In genomic region chr9:94790966-94791365, GRCm38 (mm10) we compare ENCODE assay signal across 7 mouse cellular contexts.
"Had no signal": no experiment of that assay in that cellular context is flagged by ENCODE, and none has a peak within 500 bp of the region (broad histone marks: within the 10 kb centered on the region; RNA-seq: fewer than 3 reads in every experiment).

No protein-coding gene starts in this region.

- DNase-seq: kidney, postnatal 10 days; kidney, postnatal 4 days; left cerebral cortex, postnatal 4 days; lung, adult 18-20 months; lung, postnatal 4 days; midbrain, embryonic 14.5 days; thymus, postnatal 14 days had no signal
